Mouse (Mus musculus) lung, adult 2 months (tissue): ENCODE measurements around the gene Dvl3.

ENCODE experiments used
- CTCF ChIP-seq: fragments of 200-500 bp; IDR thresholded peaks from 2 replicates; pipeline ENCODE4 v1.5.1; 2011; ENCODE audit warnings: mild to moderate bottlenecking, low read length, control low read depth; ENCODE audit not compliant: insufficient read depth
- POLR2A ChIP-seq: fragments of 200-500 bp; IDR thresholded peaks from 2 replicates; pipeline ENCODE4 v1.6.1; 2011; ENCODE audit warnings: low read depth, mild to moderate bottlenecking, control low read depth, low read length, borderline replicate concordance; ENCODE audit errors: extremely low read depth

- TF ChIP-seq POLR2A (no peak), CTCF (no peak)
These were observed 18.0 kb downstream of the Dvl3 start for GRCm38 (mm10) chr16:20534617-20535295.
